Mouse (Mus musculus): Measurements from ENCODE around the gene Gm42791.

DNA sequence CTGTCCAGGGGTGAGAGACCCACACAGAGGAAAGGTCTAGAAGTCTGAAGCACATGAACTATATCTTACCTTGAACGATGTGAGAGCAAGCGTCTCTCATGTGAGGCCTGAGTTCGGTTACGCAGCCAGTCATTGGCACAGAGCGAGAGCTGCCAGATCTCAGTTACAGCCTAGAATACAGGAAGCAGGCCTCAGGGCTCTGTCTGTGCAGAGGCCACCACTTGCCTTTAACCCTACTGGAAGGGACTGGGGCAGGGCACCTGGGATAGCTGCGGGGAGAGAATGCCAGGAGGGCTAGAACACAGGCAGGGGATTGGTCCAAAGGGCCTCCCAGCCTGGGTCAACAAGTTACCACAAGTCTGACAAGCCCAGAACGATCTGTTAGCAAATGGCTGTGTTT lies 4.9 kb upstream of the Gm42791 start:
- TF ChIP-seq CTCF (conservative IDR thresholded peaks at IDR 0.05 in 1 of 2, IDR thresholded peaks at IDR 0.05 in 1 of 2; ENCODE audit: low read depth in 2 of 2, low read length in 2 of 2), result no peak
- TF ChIP-seq POLR2A (IDR thresholded peaks at IDR 0.05; ENCODE audit: low read depth, low read length), result no peak
- TF ChIP-seq E2F4 (IDR thresholded peaks at IDR 0.05; ENCODE audit: insufficient replicate concordance, low read depth, low read length), result no peak
- TF ChIP-seq HCFC1 (IDR thresholded peaks at IDR 0.05; ENCODE audit: low read depth, low read length), result no peak
- TF ChIP-seq SMC3 (IDR thresholded peaks at IDR 0.05; ENCODE audit: low read depth, low read length), result no peak
- TF ChIP-seq USF1 (IDR thresholded peaks at IDR 0.05; ENCODE audit: low read depth, low read length), result no peak
- no peak for TF ChIP-seq MEF2A (IDR thresholded peaks at IDR 0.05; ENCODE audit: borderline replicate concordance, low read depth, low read length)
- no peak for TF ChIP-seq NELFE (IDR thresholded peaks at IDR 0.05; ENCODE audit: low read depth, low read length)
- no peak for TF ChIP-seq POLR2AphosphoS2 (IDR thresholded peaks at IDR 0.05; ENCODE audit: low read depth, low read length)
- TF ChIP-seq USF2 (conservative IDR thresholded peaks at IDR 0.05; ENCODE audit: low read depth, low read length), result no peak
- TF ChIP-seq TBP (conservative IDR thresholded peaks at IDR 0.05; ENCODE audit: low read depth, low read length), result no peak
- no peak for TF ChIP-seq JUND (conservative IDR thresholded peaks at IDR 0.05; ENCODE audit: low read depth, low read length)
